Mouse (Mus musculus): ENCODE measurements around the gene Copz2.

DNA sequence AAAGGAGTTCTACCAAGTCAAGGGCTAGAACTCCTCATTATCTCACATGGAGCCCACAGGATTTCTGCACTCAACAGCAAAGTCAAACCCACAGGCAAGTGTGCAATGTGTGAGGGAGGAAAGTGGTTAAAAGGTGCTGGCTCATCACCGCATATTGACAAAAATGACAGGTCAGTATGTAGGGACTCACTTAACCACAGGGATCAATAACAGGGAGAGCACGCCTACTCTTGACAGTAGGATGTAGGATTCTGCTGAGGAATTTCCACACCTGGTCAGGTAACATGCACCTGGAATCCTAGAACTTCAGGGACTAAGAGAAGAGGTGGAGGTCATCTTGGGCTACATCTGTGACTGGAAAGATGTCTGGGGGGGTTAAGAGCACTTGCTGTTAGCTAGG, 33.8 kb upstream of the Copz2 start:
- no peak for TF ChIP-seq CTCF (IDR thresholded peaks at IDR 0.05; ENCODE audit: insufficient read depth, low read length)
- TF ChIP-seq POLR2A (IDR thresholded peaks at IDR 0.05; ENCODE audit: borderline replicate concordance, extremely low read depth, low read depth, low read length), result no peak
